Mouse (Mus musculus) CH12.LX (cell line): ENCODE measurements around the gene Rgs2. TPM values are rescaled to one million over a fixed set of nuclear protein-coding genes. Genes with fewer than 3 reads are reported as not detected.
A peak's percentile ranks its signal among the peaks of the same experiment; 100 is the strongest.

Experiments
- DNase-seq: peaks from one replicate; pipeline ENCODE4 v3.0.0-alpha.2; 2013; ENCODE audit errors: extremely low read depth
- H3K27ac ChIP-seq: 2 replicates; pipeline ENCODE4 v1.5.1; 2012; ENCODE audit warnings: low read depth, mild to moderate bottlenecking, control low read depth, moderate library complexity; ENCODE audit not compliant: insufficient read depth
- H3K27me3 ChIP-seq: replicated peaks from 2 replicates; pipeline ENCODE3; 2012; ENCODE audit warnings: inconsistent platforms
- H3K36me3 ChIP-seq, 2 experiments: replicated peaks in 1 of 2; 2 replicates each; pipeline versions ENCODE3 to v1.6.1; 2012; ENCODE audit warnings: inconsistent platforms in 1 of 2, low read length in 1 of 2, mild to moderate bottlenecking in 1 of 2, mixed read lengths in 1 of 2, moderate library complexity in 1 of 2; ENCODE audit not compliant: control insufficient read depth in 1 of 2, insufficient read depth in 1 of 2
- H3K4me1 ChIP-seq, 2 experiments: 2 replicates each; pipeline ENCODE4 v1.6.1; 2012; ENCODE audit warnings: inconsistent platforms in 1 of 2, moderate library complexity in 1 of 2; ENCODE audit not compliant: insufficient read depth in 2 of 2, control insufficient read depth in 1 of 2
- H3K4me2 ChIP-seq: 2 replicates; pipeline ENCODE4 v1.6.1; 2012; ENCODE audit warnings: low read depth, mild to moderate bottlenecking, control low read depth; ENCODE audit not compliant: poor library complexity, insufficient read depth, severe bottlenecking
- H3K4me3 ChIP-seq, 3 experiments: fragments of 150-350 bp in 1 of 3; sonication (generic) in 1 of 3; replicated peaks in 1 of 3; 2 replicates each; pipeline versions ENCODE3 to v1.5.1; 2011 to 2012; ENCODE audit warnings: low read depth in 2 of 3, low read length in 2 of 3, mild to moderate bottlenecking in 2 of 3, moderate library complexity in 2 of 3, control low read depth in 1 of 3, improper control_type of control experiment in 1 of 3, inconsistent platforms in 1 of 3, mixed read lengths in 1 of 3; ENCODE audit not compliant: poor library complexity in 1 of 3
- H3K79me2 ChIP-seq: replicated peaks from 2 replicates; pipeline ENCODE4 v1.6.1; 2012; ENCODE audit warnings: mild to moderate bottlenecking, moderate library complexity; ENCODE audit not compliant: control insufficient read depth, poor library complexity, insufficient read depth, severe bottlenecking; ENCODE audit errors: extremely low read depth
- H3K9ac ChIP-seq: 2 replicates; pipeline ENCODE4 v1.6.1; 2012; ENCODE audit warnings: low read depth, mild to moderate bottlenecking, control low read depth, moderate library complexity; ENCODE audit not compliant: insufficient read depth
- H3K9me3 ChIP-seq: replicated peaks from 2 replicates; pipeline ENCODE3; 2012; ENCODE audit warnings: low read length, inconsistent platforms, mixed read lengths
- CHD1 ChIP-seq: IDR thresholded peaks from 2 replicates; pipeline ENCODE4 v1.6.1; 2012; ENCODE audit warnings: low read depth, low read length, improper control_type of control experiment, inconsistent platforms
- EP300 ChIP-seq: IDR thresholded peaks from 2 replicates; pipeline ENCODE4 v1.6.1; 2011; ENCODE audit warnings: low read length, improper control_type of control experiment
- IRF4 ChIP-seq: IDR thresholded peaks from 2 replicates; pipeline ENCODE4 v1.6.1; 2014; ENCODE audit warnings: low read depth, mild to moderate bottlenecking, inconsistent platforms, low read length, improper control_type of control experiment
- JUN ChIP-seq: IDR thresholded peaks from 2 replicates; pipeline ENCODE4 v1.6.1; 2011; ENCODE audit warnings: low read depth, mild to moderate bottlenecking, low read length, improper control_type of control experiment, moderate library complexity; ENCODE audit not compliant: insufficient read depth
- JUND ChIP-seq: conservative IDR thresholded peaks from 2 replicates; pipeline ENCODE4 v1.6.1; 2011; ENCODE audit warnings: low read depth, low read length, improper control_type of control experiment
- KAT2A ChIP-seq: IDR thresholded peaks from 2 replicates; pipeline ENCODE4 v1.6.1; 2012; ENCODE audit warnings: low read length, improper control_type of control experiment, inconsistent platforms; ENCODE audit not compliant: insufficient replicate concordance
- MAFK ChIP-seq: IDR thresholded peaks from 2 replicates; pipeline ENCODE4 v1.6.1; 2011; ENCODE audit warnings: low read length, improper control_type of control experiment; ENCODE audit not compliant: insufficient replicate concordance
- MAZ ChIP-seq: IDR thresholded peaks from 2 replicates; pipeline ENCODE4 v1.6.1; 2012; ENCODE audit warnings: low read depth, mild to moderate bottlenecking, inconsistent platforms, low read length, improper control_type of control experiment, moderate library complexity
- MEF2A ChIP-seq: IDR thresholded peaks from 2 replicates; pipeline ENCODE4 v1.6.1; 2014; ENCODE audit warnings: low read depth, mild to moderate bottlenecking, inconsistent platforms, low read length, improper control_type of control experiment, borderline replicate concordance
- MXI1 ChIP-seq: IDR thresholded peaks from 2 replicates; pipeline ENCODE4 v1.6.1; 2011; ENCODE audit warnings: mild to moderate bottlenecking, low read depth, low read length, improper control_type of control experiment
- MYC ChIP-seq: IDR thresholded peaks from 2 replicates; pipeline ENCODE4 v1.6.1; 2011; ENCODE audit warnings: low read depth, mild to moderate bottlenecking, improper control_type of control experiment, low read length
- NELFE ChIP-seq: IDR thresholded peaks from 2 replicates; pipeline ENCODE4 v1.6.1; 2011; ENCODE audit warnings: low read depth, low read length, improper control_type of control experiment
- NRF1 ChIP-seq: IDR thresholded peaks from 2 replicates; pipeline ENCODE4 v1.6.1; 2014; ENCODE audit warnings: low read depth, mild to moderate bottlenecking, inconsistent platforms, low read length, improper control_type of control experiment, moderate library complexity
- PAX5 ChIP-seq: IDR thresholded peaks from 2 replicates; pipeline ENCODE4 v1.6.1; 2012; ENCODE audit warnings: low read length, inconsistent platforms, mixed read lengths
- SIN3A ChIP-seq: IDR thresholded peaks from 2 replicates; pipeline ENCODE4 v1.6.1; 2012; ENCODE audit warnings: low read length, improper control_type of control experiment, inconsistent platforms
- TBP ChIP-seq: conservative IDR thresholded peaks from 2 replicates; pipeline ENCODE4 v1.6.1; 2011; ENCODE audit warnings: low read depth, low read length, improper control_type of control experiment
- USF2 ChIP-seq: conservative IDR thresholded peaks from 2 replicates; pipeline ENCODE4 v1.6.1; 2011; ENCODE audit warnings: low read depth, low read length, improper control_type of control experiment
- ZC3H11A ChIP-seq: IDR thresholded peaks from 2 replicates; pipeline ENCODE4 v1.6.1; 2012; ENCODE audit warnings: low read depth, mild to moderate bottlenecking, inconsistent platforms, low read length, improper control_type of control experiment
- ZKSCAN1 ChIP-seq: IDR thresholded peaks from 2 replicates; pipeline ENCODE4 v1.6.1; 2012; ENCODE audit warnings: low read depth, inconsistent platforms, low read length, improper control_type of control experiment, borderline replicate concordance
- ZMIZ1 ChIP-seq: IDR thresholded peaks from 2 replicates; pipeline ENCODE4 v1.6.1; 2012; ENCODE audit warnings: low read depth, mild to moderate bottlenecking, inconsistent platforms, low read length, improper control_type of control experiment
- dilution Hi-C: fragments of 300-500 bp; cut with MboI; formaldehyde crosslinking; loops from 2 replicates; pipeline ENCODE4 v1.14.3; 2020; ENCODE audit warnings: low sequenced_read_pairs; ENCODE audit not compliant: extremely low pct_unique_long_range_greater_than_20kb, extremely low pct_ligation_motif_present
- in situ Hi-C: fragments of 300-500 bp; cut with MboI; formaldehyde crosslinking; loops from 3 replicates; pipeline ENCODE4 v1.14.3; 2019; ENCODE audit warnings: low sequenced_read_pairs, low pct_ligation_motif_present, low pct_unique_long_range_greater_than_20kb, mixed read lengths
- polyA plus RNA-seq: library from polyadenylated mRNA; unstranded; fragments of >175 nt; gene quantifications from 2 replicates; pipeline ENCODE4 v1.2.1, GENCODE M21; 2012; ENCODE audit warnings: low read depth; ENCODE audit not compliant: insufficient read length
- total RNA-seq, 2 experiments: library from RNA; depleted of rRNA; stranded (reverse); fragments of 300-350 nt in 1 of 2; fragments of >200 nt in 1 of 2; gene quantifications; 2 replicates each; pipeline ENCODE4 v1.2.3; 2012 to 2014

Rgs2 gene
- total and polyA plus RNA-seq, 3 experiments, result 3.2 to 14.7 (median 11.0) TPM

GRCm38 (mm10) chr1:144002715-144003066 lies 1.3 kb downstream of the Rgs2 start:
- no peaks in the 10 kb centered on the region for H3K79me2 ChIP-seq
- TF ChIP-seq MYC (0 out of 2 replicates have a peak, but pooled peaks have one; percentile 18), JUN (no peak), MXI1 (no peak), USF2 (no peak), NELFE (no peak), ZKSCAN1 (no peak), TBP (no peak), ZMIZ1 (no peak), CHD1 (no peak), MAZ (no peak), SIN3A (0 out of 2 replicates have a peak, but pooled peaks have one; percentile 34), IRF4 (peak; percentile 65), ZC3H11A (no peak), KAT2A (no peak)
- dilution Hi-C loops, result no loop called here
- H3K36me3 ChIP-seq, result peaks cover 2 to 13% of the 10 kb centered on the region in 2 experiments
- H3K4me2 ChIP-seq, result peak overlapping the region; percentile 39
- H3K9me3 ChIP-seq, result no peaks in the 10 kb centered on the region
- no peak overlapping the region for H3K9ac ChIP-seq
- peaks cover 0 to 48% of the 10 kb centered on the region in 2 experiments; a peak in 2 of 4 replicates for H3K4me1 ChIP-seq
- H3K27me3 ChIP-seq, result no peaks in the 10 kb centered on the region
- in situ Hi-C loops, result loop anchor here (10.0 to 25.0 kb wide), 2 partner anchors 185 to 188 kb away; partner anchors contain the start of gene Rgs13
- peak overlapping the region in 2 of 3 experiments; percentile 15 to 69 for H3K4me3 ChIP-seq
- H3K27ac ChIP-seq, result no peak overlapping the region
- peak; percentile 79 for DNase-seq

DNA sequence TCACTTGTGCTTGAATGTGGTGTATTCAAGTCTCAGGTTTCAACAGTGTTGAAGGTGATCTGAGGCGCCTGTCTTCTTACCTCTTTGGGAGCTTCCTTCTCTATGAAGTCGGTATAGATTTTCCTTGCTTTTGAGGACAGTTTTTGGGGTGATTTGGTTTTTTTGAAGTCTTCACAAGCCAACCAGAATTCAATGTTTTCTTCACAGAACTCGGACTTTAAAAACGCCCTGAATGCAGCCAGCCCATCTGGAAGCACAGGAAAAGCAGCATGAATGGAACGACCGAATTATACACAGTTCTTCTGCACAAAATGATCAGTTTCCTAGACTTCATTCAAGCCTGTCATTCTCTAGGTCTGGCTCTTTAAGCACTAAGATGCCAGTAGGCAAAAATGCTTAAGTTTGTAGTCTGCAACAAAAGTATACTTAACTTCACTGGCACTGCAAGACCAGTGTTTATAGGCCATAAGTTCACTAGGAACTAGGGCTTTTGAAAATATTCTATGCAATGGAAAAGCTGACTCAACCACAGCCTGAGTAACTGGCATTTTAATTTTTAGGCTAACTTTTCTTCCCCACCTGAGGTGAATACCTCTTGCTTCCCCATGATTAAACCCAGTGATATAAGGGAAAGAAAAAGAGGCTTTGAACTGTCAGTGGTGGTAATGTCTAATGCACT lies 1.8 kb downstream of the Rgs2 start:
- dilution Hi-C loops (no loop called here), in situ Hi-C loops (loop anchor here (10.0 to 25.0 kb wide), 2 partner anchors 185 to 187 kb away; partner anchors contain the start of gene Rgs13)
- no peaks in the 10 kb centered on the region for H3K9me3 ChIP-seq
- H3K79me2 ChIP-seq, result no peaks in the 10 kb centered on the region
- H3K4me1 ChIP-seq, result peaks cover 0 to 46% of the 10 kb centered on the region in 2 experiments; a peak in 2 of 4 replicates
- peak overlapping the region; percentile 39 for H3K4me2 ChIP-seq
- H3K27ac ChIP-seq, result no peak overlapping the region
- no peak for DNase-seq
- TF ChIP-seq NRF1 (no peak), EP300 (peak; percentile 52), PAX5 (no peak), JUND (peak; percentile 91), MEF2A (no peak), MAFK (no peak), JUN (peak; percentile 70), MAZ (no peak), IRF4 (no peak), SIN3A (0 out of 2 replicates have a peak, but pooled peaks have one; percentile 1)
- no peak overlapping the region for H3K9ac ChIP-seq
- H3K4me3 ChIP-seq, result no peak overlapping the region
- no peaks in the 10 kb centered on the region for H3K27me3 ChIP-seq
- H3K36me3 ChIP-seq, result peaks cover 2 to 13% of the 10 kb centered on the region in 2 experiments
